Mouse (Mus musculus): ENCODE data around the gene Zfp978. TPM values are rescaled to one million over a fixed set of nuclear protein-coding genes. Genes with fewer than 3 reads are reported as not detected.
"Not testable (repeated sequence)": the region's sequence is repeated elsewhere in the genome, so short reads cannot be mapped to it uniquely, and the experiment has no call there.

Gene Zfp978
- polyA plus RNA-seq, 1 experiment from 2014 or later = 0.25 TPM

GRCm38 (mm10) chr4:147431696-147432442 is 70.8 kb downstream of the Zfp978 start:
- not testable (repeated sequence) for H3K27me3 ChIP-seq (ENCODE audit: control insufficient read depth, insufficient read depth, low read depth, low read length); H3K4me1 ChIP-seq (replicated peaks; ENCODE audit: control insufficient read depth, insufficient read depth, low read length); H3K36me3 ChIP-seq (ENCODE audit: control insufficient read depth, insufficient read depth, low read length); H3K9ac ChIP-seq (ENCODE audit: low read length); H3K4me3 ChIP-seq (ENCODE audit: low read length); H3K27ac ChIP-seq (ENCODE audit: low read length); H3K4me2 ChIP-seq (ENCODE audit: low read depth, low read length)
- 69% methylated on average over 3 of the region's 3 CpGs for WGBS
- peak; percentile 34 for ATAC-seq (ENCODE audit: low read depth)
- peaks cover 33% of the 10 kb centered on the region for H3K9me3 ChIP-seq (ENCODE audit: control insufficient read depth, low read length)

GRCm38 (mm10) chr4:147432443-147432790 is 71.3 kb downstream of the Zfp978 start:
- Histone ChIP-seq H3K4me2 (ENCODE audit: low read depth, low read length) (no peak overlapping the region), H3K4me1 (replicated peaks; ENCODE audit: control insufficient read depth, insufficient read depth, low read length) (no peaks in the 10 kb centered on the region), H3K27me3 (ENCODE audit: control insufficient read depth, insufficient read depth, low read depth, low read length) (no peaks in the 10 kb centered on the region), H3K36me3 (ENCODE audit: control insufficient read depth, insufficient read depth, low read length) (no peaks in the 10 kb centered on the region), H3K9ac (ENCODE audit: low read length) (no peak overlapping the region), H3K4me3 (ENCODE audit: low read length) (no peak overlapping the region), H3K27ac (ENCODE audit: low read length) (no peak overlapping the region), H3K9me3 (ENCODE audit: control insufficient read depth, low read length) (peaks cover 35% of the 10 kb centered on the region)
- ATAC-seq (ENCODE audit: low read depth) = peak; percentile 37
- 80% methylated on average over 1 of the region's 1 CpGs for WGBS

GRCm38 (mm10) chr4:147433017-147433416 is 71.9 kb downstream of the Zfp978 start:
- H3K4me3 ChIP-seq (ENCODE audit: low read length) = no peak overlapping the region
- no peaks in the 10 kb centered on the region for H3K4me1 ChIP-seq (replicated peaks; ENCODE audit: control insufficient read depth, insufficient read depth, low read length)
- no peak overlapping the region for H3K9ac ChIP-seq (ENCODE audit: low read length)
- WGBS = 34% methylated on average over 3 of the region's 3 CpGs
- H3K36me3 ChIP-seq (ENCODE audit: control insufficient read depth, insufficient read depth, low read length) = no peaks in the 10 kb centered on the region
- H3K9me3 ChIP-seq (ENCODE audit: control insufficient read depth, low read length) = peaks cover 35% of the 10 kb centered on the region
- peak; percentile 24; the same call in 1 of the 2 replicates for ATAC-seq (ENCODE audit: low read depth)
- H3K27ac ChIP-seq (ENCODE audit: low read length) = no peak overlapping the region
- H3K27me3 ChIP-seq (ENCODE audit: control insufficient read depth, insufficient read depth, low read depth, low read length) = no peaks in the 10 kb centered on the region
- no peak overlapping the region for H3K4me2 ChIP-seq (ENCODE audit: low read depth, low read length)

GRCm38 (mm10) chr4:147433874-147434273 is 72.8 kb downstream of the Zfp978 start:
- Histone ChIP-seq H3K4me2 (ENCODE audit: low read depth, low read length) (no peak overlapping the region), H3K9ac (ENCODE audit: low read length) (no peak overlapping the region), H3K4me3 (ENCODE audit: low read length) (no peak overlapping the region), H3K36me3 (ENCODE audit: control insufficient read depth, insufficient read depth, low read length) (no peaks in the 10 kb centered on the region), H3K27me3 (ENCODE audit: control insufficient read depth, insufficient read depth, low read depth, low read length) (no peaks in the 10 kb centered on the region), H3K4me1 (replicated peaks; ENCODE audit: control insufficient read depth, insufficient read depth, low read length) (no peaks in the 10 kb centered on the region), H3K27ac (ENCODE audit: low read length) (no peak overlapping the region), H3K9me3 (ENCODE audit: control insufficient read depth, low read length) (peaks cover 35% of the 10 kb centered on the region)
- no peak for ATAC-seq (ENCODE audit: low read depth)
- WGBS = 44% methylated on average over 2 of the region's 2 CpGs

Other genes with a start within 250 kb of the Zfp978 start
- 2.9 and 3.8 TPM in 2 replicates for gene Zfp991, start 229.3 kb upstream of the Zfp978 start, polyA plus RNA-seq (2015; fragmentation: Nextera tagmentation; extraction: Ambion mirVana)
- 0.06 TPM in 1 of 2 replicates, not detected in the other for gene Zfp988, start 55.6 kb upstream of the Zfp978 start, polyA plus RNA-seq (2015; fragmentation: Nextera tagmentation; extraction: Ambion mirVana)
- gene Zfp982, start 131.1 kb downstream of the Zfp978 start, polyA plus RNA-seq (2015; fragmentation: Nextera tagmentation; extraction: Ambion mirVana) = 3.7 and 4.7 TPM in 2 replicates
- 0.08 and 0.10 TPM in 2 replicates for gene Gm16503, start 178.9 kb downstream of the Zfp978 start, polyA plus RNA-seq (2015; fragmentation: Nextera tagmentation; extraction: Ambion mirVana)
- gene Zfp985, start 192.0 kb downstream of the Zfp978 start, polyA plus RNA-seq (2015; fragmentation: Nextera tagmentation; extraction: Ambion mirVana) = 0.15 and 0.31 TPM in 2 replicates

Measured in lung, embryonic 16.5 days (tissue).